In the genomic region with DNA sequence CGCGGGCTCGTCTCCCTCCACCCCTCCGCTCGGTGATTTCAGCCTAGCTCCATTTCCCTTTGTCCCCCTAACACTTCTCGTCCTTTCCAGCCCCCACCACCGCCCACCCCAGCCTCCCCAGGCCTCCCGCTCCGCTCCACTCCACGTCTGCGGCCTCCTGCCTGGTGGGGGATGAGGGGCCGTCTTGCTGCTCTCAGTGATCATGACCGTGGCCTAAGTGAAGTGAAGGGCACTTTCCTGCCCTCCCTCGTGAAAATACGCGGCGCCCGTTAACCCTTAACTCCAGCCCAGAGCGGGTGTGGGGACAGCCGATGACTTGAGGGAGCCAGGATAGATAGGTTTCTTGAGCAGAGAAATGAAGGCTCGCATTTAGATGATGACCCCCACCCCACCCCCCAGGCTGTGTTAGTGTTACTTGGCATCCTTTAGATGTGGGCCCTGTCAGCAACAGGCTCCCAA, we compare ENCODE assay signal across 8 mouse cellular contexts. TPM values are rescaled to one million over a fixed set of nuclear protein-coding genes. Genes with fewer than 3 reads are reported as not detected.
DNase-seq lines count a peak whose midpoint lies in the region; ATAC-seq and TF ChIP-seq lines count a peak whose summit lies in the region.

No protein-coding gene starts in this region.

- DNase-seq in layer of hippocampus, adult 9-11 months, result peak; percentile 27
- DNase-seq in layer of hippocampus, adult 8-10 months (ENCODE audit: low spot score in 2 of 2), result no peak
- peak; percentile 10 for DNase-seq in brain, embryonic 18.5 days (ENCODE audit: low read depth, low spot score)
- DNase-seq in urinary bladder, postnatal 14 days (ENCODE audit: low spot score), result no peak

- no peak for TF ChIP-seq CTCF in small intestine, adult 2 months (IDR thresholded peaks at IDR 0.05; ENCODE audit: extremely low read depth, insufficient read length, insufficient replicate concordance, low read depth, low read length)

- peak overlapping the region; percentile 96 for H3K4me3 ChIP-seq in forebrain, embryonic 13.5 days
- peak overlapping the region; percentile 95 for H3K4me3 ChIP-seq in intestine, embryonic 15.5 days (replicated peaks)
- H3K4me3 ChIP-seq in liver, embryonic 16.5 days (ENCODE audit: low read depth, low read length), result peak overlapping the region; percentile 85
- H3K4me3 ChIP-seq in small intestine, adult 2 months (ENCODE audit: low read depth, low read length), result peak overlapping the region; percentile 73

- no peak for TF ChIP-seq POLR2A in small intestine, adult 2 months (IDR thresholded peaks at IDR 0.05; ENCODE audit: low read depth, low read length)

- no peak; the same call in 1 of the 2 replicates for ATAC-seq in forebrain, embryonic 13.5 days
- peak; percentile 24 for ATAC-seq in intestine, embryonic 15.5 days
- ATAC-seq in liver, embryonic 16.5 days (ENCODE audit: low read depth), result no peak; the same call in 1 of the 2 replicates

- H3K4me1 ChIP-seq in forebrain, embryonic 13.5 days, result peaks cover 48% of the 10 kb centered on the region
- peaks cover 21% of the 10 kb centered on the region for H3K4me1 ChIP-seq in intestine, embryonic 15.5 days (replicated peaks)
- H3K4me1 ChIP-seq in liver, embryonic 16.5 days (ENCODE audit: control insufficient read depth, low read depth, low read length), result peaks cover 38% of the 10 kb centered on the region
- peaks cover 8% of the 10 kb centered on the region; the same call in 1 of the 2 replicates for H3K4me1 ChIP-seq in small intestine, adult 2 months (ENCODE audit: control insufficient read depth, insufficient read depth, insufficient read length, low read length)

- peaks cover 33% of the 10 kb centered on the region for H3K36me3 ChIP-seq in forebrain, embryonic 13.5 days (ENCODE audit: poor library complexity, severe bottlenecking)
- H3K36me3 ChIP-seq in intestine, embryonic 15.5 days, result peaks cover 9% of the 10 kb centered on the region; the same call in 1 of the 2 replicates
- H3K36me3 ChIP-seq in liver, embryonic 16.5 days (ENCODE audit: control insufficient read depth, insufficient read depth), result peaks cover 6% of the 10 kb centered on the region; the same call in 1 of the 2 replicates
- peaks cover 18% of the 10 kb centered on the region for H3K36me3 ChIP-seq in small intestine, adult 2 months (ENCODE audit: control insufficient read depth, insufficient read depth, low read length)

- no peaks in the 10 kb centered on the region for H3K27me3 ChIP-seq in forebrain, embryonic 13.5 days
- H3K27me3 ChIP-seq in intestine, embryonic 15.5 days (replicated peaks), result no peaks in the 10 kb centered on the region
- peaks cover 3% of the 10 kb centered on the region; the same call in 1 of the 2 replicates for H3K27me3 ChIP-seq in liver, embryonic 16.5 days (ENCODE audit: control insufficient read depth, insufficient read depth, low read depth, low read length)
- H3K27me3 ChIP-seq in small intestine, adult 2 months (ENCODE audit: control insufficient read depth, insufficient read depth, low read length), result no peaks in the 10 kb centered on the region

- no peaks in the 10 kb centered on the region for H3K9me3 ChIP-seq in forebrain, embryonic 13.5 days (replicated peaks)
- no peaks in the 10 kb centered on the region for H3K9me3 ChIP-seq in intestine, embryonic 15.5 days
- no peaks in the 10 kb centered on the region for H3K9me3 ChIP-seq in liver, embryonic 16.5 days (replicated peaks; ENCODE audit: control insufficient read depth, low read length)

- peak overlapping the region; percentile 84 for H3K4me2 ChIP-seq in forebrain, embryonic 13.5 days
- peak overlapping the region; percentile 79 for H3K4me2 ChIP-seq in intestine, embryonic 15.5 days (replicated peaks)
- peak overlapping the region; percentile 96 for H3K4me2 ChIP-seq in liver, embryonic 16.5 days (ENCODE audit: low read depth, low read length)

- whole genome bisulfite sequencing in forebrain, embryonic 13.5 days, result under 1% methylated on average over 21 of the region's 21 CpGs
- WGBS in intestine, embryonic 15.5 days, result under 1% methylated on average over 21 of the region's 21 CpGs
- under 1% methylated on average over 21 of the region's 21 CpGs for WGBS in liver, embryonic 16.5 days (ENCODE audit: insufficient replicate concordance)
- 0% methylated on average over 21 of the region's 21 CpGs for WGBS in small intestine, adult 2 months

- peak overlapping the region; percentile 95 for H3K27ac ChIP-seq in forebrain, embryonic 13.5 days
- H3K27ac ChIP-seq in intestine, embryonic 15.5 days, result peak overlapping the region; percentile 97
- H3K27ac ChIP-seq in liver, embryonic 16.5 days (ENCODE audit: low read length), result peak overlapping the region; percentile 89
- peak overlapping the region; percentile 7 for H3K27ac ChIP-seq in small intestine, adult 2 months (ENCODE audit: insufficient read depth, low read depth, low read length)

- H3K9ac ChIP-seq in forebrain, embryonic 13.5 days, result peak overlapping the region; percentile 97
- peak overlapping the region; percentile 91 for H3K9ac ChIP-seq in intestine, embryonic 15.5 days
- H3K9ac ChIP-seq in liver, embryonic 16.5 days (ENCODE audit: low read depth, low read length), result peak overlapping the region; percentile 89

RNA-seq across cellular contexts. Expression of a gene that starts 2.4 kb away (rescaled TPM):
- 100 to 1,000 TPM; 539 to 574 (median 549) TPM for total RNA-seq in layer of hippocampus, adult 8-10 months (2022)
- polyA plus RNA-seq in forebrain, embryonic 13.5 days (2015; fragmentation: Nextera tagmentation; extraction: Ambion mirVana), result 403 and 426 TPM in 2 replicates
- polyA plus RNA-seq in intestine, embryonic 15.5 days (2015; fragmentation: Nextera tagmentation; extraction: Ambion mirVana), result 270 and 286 TPM in 2 replicates
- polyA plus RNA-seq in liver, embryonic 16.5 days (2015; fragmentation: Nextera tagmentation; extraction: Ambion mirVana), result 109 and 112 TPM in 2 replicates
- polyA plus RNA-seq in small intestine, adult 2 months (2012; rRNA removed), result 22.8 and 40.8 TPM in 2 replicates

RNA-seq across cellular contexts. Expression of a gene that starts 39.8 kb away (rescaled TPM):
- 10 to 100 TPM; 22.9 to 25.6 (median 23.6) TPM for total RNA-seq in layer of hippocampus, adult 8-10 months (2022)
- polyA plus RNA-seq in forebrain, embryonic 13.5 days (2015; fragmentation: Nextera tagmentation; extraction: Ambion mirVana), result 8.8 and 10.7 TPM in 2 replicates
- polyA plus RNA-seq in intestine, embryonic 15.5 days (2015; fragmentation: Nextera tagmentation; extraction: Ambion mirVana), result 27.4 and 30.4 TPM in 2 replicates
- polyA plus RNA-seq in liver, embryonic 16.5 days (2015; fragmentation: Nextera tagmentation; extraction: Ambion mirVana), result 23.6 and 24.0 TPM in 2 replicates
- 5.4 and 6.7 TPM in 2 replicates for polyA plus RNA-seq in small intestine, adult 2 months (2012; rRNA removed)

Comparison
In these comparisons a context has a peak if more than half of its experiments do, and no peak if none do; other contexts are left out.
1. DNase-seq: peak in layer of hippocampus, adult 9-11 months (single experiment) and brain, embryonic 18.5 days (single experiment); none in layer of hippocampus, adult 8-10 months (0 of 2) and urinary bladder, postnatal 14 days (single experiment).
2. H3K27ac ChIP-seq: peak in every context shown above with its lines; median percentile 97 in intestine, embryonic 15.5 days; 95 in forebrain, embryonic 13.5 days; 89 in liver, embryonic 16.5 days; 7 in small intestine, adult 2 months.
3. Peak in every context shown above with its lines, with median percentiles within 50 percentile points of each other: H3K4me2 ChIP-seq, H3K4me3 ChIP-seq and H3K9ac ChIP-seq.